Mouse (Mus musculus): Measurements from ENCODE around the gene Cd44. TPM values are rescaled to one million over a fixed set of nuclear protein-coding genes. Genes with fewer than 3 reads are reported as not detected.

Cd44 gene
- polyA plus RNA-seq, 1 experiment from 2014 or later = 57.3 TPM

- H3K4me1 ChIP-seq (ENCODE audit: control insufficient read depth, insufficient read depth, low read length) = no peaks in the 10 kb centered on the region
- no peaks in the 10 kb centered on the region for H3K36me3 ChIP-seq (ENCODE audit: control insufficient read depth, insufficient read depth, low read length)
- no peak overlapping the region for H3K4me2 ChIP-seq (ENCODE audit: low read depth, low read length)
- ATAC-seq (ENCODE audit: low read depth) (no peak), DNase-seq (ENCODE audit: low spot score) (no peak)
- no peaks in the 10 kb centered on the region for H3K27me3 ChIP-seq (replicated peaks; ENCODE audit: control insufficient read depth, insufficient read depth, low read length)
- no peak overlapping the region for H3K4me3 ChIP-seq (ENCODE audit: low read depth, low read length)
- no peaks in the 10 kb centered on the region for H3K9me3 ChIP-seq (ENCODE audit: control insufficient read depth, low read length)
- H3K27ac ChIP-seq (replicated peaks; ENCODE audit: low read depth, low read length) = no peak overlapping the region
- no peak overlapping the region for H3K9ac ChIP-seq (ENCODE audit: low read depth, low read length)
- 68% methylated on average over 6 of the region's 6 CpGs for WGBS
These were observed 108.7 kb downstream of the Cd44 start for GRCm38 (mm10) chr2:102792804-102793203.

GRCm38 (mm10) chr2:102791641-102792040 is 109.8 kb downstream of the Cd44 start:
- no peak for ATAC-seq (ENCODE audit: low read depth)
- 80% methylated on average over 2 of the region's 2 CpGs for WGBS
- H3K36me3 ChIP-seq (ENCODE audit: control insufficient read depth, insufficient read depth, low read length) = no peaks in the 10 kb centered on the region

DNA sequence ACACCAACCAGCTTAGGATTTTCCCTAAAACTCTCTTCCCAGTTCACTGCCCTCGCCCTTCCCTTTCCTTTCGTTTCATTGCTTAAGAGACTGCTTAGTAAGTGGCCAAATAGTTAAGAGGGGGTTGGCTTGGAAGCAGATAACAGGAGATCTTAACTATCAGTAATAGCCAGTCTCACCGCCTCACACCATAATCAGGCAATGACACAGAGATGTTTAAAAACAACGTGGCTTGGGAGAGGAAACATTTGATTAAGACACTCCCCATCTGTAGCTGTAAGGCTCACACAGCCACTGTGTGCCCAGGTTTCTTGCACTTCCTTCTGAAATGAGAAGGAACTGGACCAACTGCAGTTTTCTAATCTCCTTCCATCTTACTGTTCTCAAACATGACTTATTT is 115.8 kb downstream of the Cd44 start:
- Histone ChIP-seq H3K27me3 (replicated peaks; ENCODE audit: control insufficient read depth, insufficient read depth, low read length) (no peaks in the 10 kb centered on the region), H3K4me1 (ENCODE audit: control insufficient read depth, insufficient read depth, low read length) (no peaks in the 10 kb centered on the region), H3K4me3 (ENCODE audit: low read depth, low read length) (no peak overlapping the region), H3K4me2 (ENCODE audit: low read depth, low read length) (no peak overlapping the region), H3K9ac (ENCODE audit: low read depth, low read length) (no peak overlapping the region), H3K9me3 (ENCODE audit: control insufficient read depth, low read length) (no peaks in the 10 kb centered on the region), H3K27ac (replicated peaks; ENCODE audit: low read depth, low read length) (no peak overlapping the region), H3K36me3 (ENCODE audit: control insufficient read depth, insufficient read depth, low read length) (no peaks in the 10 kb centered on the region)
- 73% methylated on average over 4 of the region's 4 CpGs for WGBS
- no peak for DNase-seq (ENCODE audit: low spot score)
- no peak for ATAC-seq (ENCODE audit: low read depth)

More at GRCm38 (mm10) chr2:102791641-102792040, 109.8 kb downstream of the Cd44 start:
- H3K27ac ChIP-seq (replicated peaks; ENCODE audit: low read depth, low read length) = no peak overlapping the region
- H3K9ac ChIP-seq (ENCODE audit: low read depth, low read length) = no peak overlapping the region
- H3K9me3 ChIP-seq (ENCODE audit: control insufficient read depth, low read length) = no peaks in the 10 kb centered on the region
- no peak for DNase-seq (ENCODE audit: low spot score)
- no peak overlapping the region for H3K4me3 ChIP-seq (ENCODE audit: low read depth, low read length)
- H3K27me3 ChIP-seq (replicated peaks; ENCODE audit: control insufficient read depth, insufficient read depth, low read length) = no peaks in the 10 kb centered on the region
- H3K4me2 ChIP-seq (ENCODE audit: low read depth, low read length) = no peak overlapping the region
- no peaks in the 10 kb centered on the region for H3K4me1 ChIP-seq (ENCODE audit: control insufficient read depth, insufficient read depth, low read length)

GRCm38 (mm10) chr2:102782751-102783150 is 118.7 kb downstream of the Cd44 start:
- no peak overlapping the region for H3K4me3 ChIP-seq (ENCODE audit: low read depth, low read length)
- no peaks in the 10 kb centered on the region for H3K4me1 ChIP-seq (ENCODE audit: control insufficient read depth, insufficient read depth, low read length)
- DNase-seq (ENCODE audit: low spot score) (peak; percentile 36), ATAC-seq (ENCODE audit: low read depth) (no peak)
- 77% methylated on average over 7 of the region's 7 CpGs for WGBS
- H3K27me3 ChIP-seq (replicated peaks; ENCODE audit: control insufficient read depth, insufficient read depth, low read length) = no peaks in the 10 kb centered on the region
- no peak overlapping the region for H3K4me2 ChIP-seq (ENCODE audit: low read depth, low read length)
- no peaks in the 10 kb centered on the region for H3K9me3 ChIP-seq (ENCODE audit: control insufficient read depth, low read length)
- H3K9ac ChIP-seq (ENCODE audit: low read depth, low read length) = no peak overlapping the region
- H3K27ac ChIP-seq (replicated peaks; ENCODE audit: low read depth, low read length) = no peak overlapping the region
- H3K36me3 ChIP-seq (ENCODE audit: control insufficient read depth, insufficient read depth, low read length) = no peaks in the 10 kb centered on the region

DNA sequence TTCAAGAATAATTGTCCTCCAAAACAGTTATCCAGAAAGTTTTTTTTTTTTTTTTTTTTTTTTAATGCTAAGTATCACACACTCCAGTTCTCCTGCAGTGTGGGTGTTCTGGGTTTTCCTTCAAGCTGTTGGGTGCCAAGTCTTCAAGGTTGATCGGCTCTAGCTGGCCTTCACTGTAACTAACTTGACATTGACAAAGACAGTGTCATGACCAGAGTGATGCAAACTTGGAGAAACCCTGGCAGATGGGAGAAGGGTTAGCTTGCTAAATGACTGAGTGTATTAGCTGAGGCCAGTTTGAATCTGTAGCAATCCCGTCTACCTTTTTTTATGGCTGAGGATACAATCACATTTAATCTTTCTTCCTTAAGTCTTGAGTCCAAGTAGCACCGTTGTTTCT is 123.3 kb downstream of the Cd44 start:
- H3K4me1 ChIP-seq (ENCODE audit: control insufficient read depth, insufficient read depth, low read length) = no peaks in the 10 kb centered on the region
- ATAC-seq (ENCODE audit: low read depth) = no peak
- H3K36me3 ChIP-seq (ENCODE audit: control insufficient read depth, insufficient read depth, low read length) = no peaks in the 10 kb centered on the region
- 91% methylated on average over 3 of the region's 3 CpGs for WGBS
- no peak overlapping the region for H3K27ac ChIP-seq (replicated peaks; ENCODE audit: low read depth, low read length)
- H3K4me3 ChIP-seq (ENCODE audit: low read depth, low read length) = no peak overlapping the region
- H3K4me2 ChIP-seq (ENCODE audit: low read depth, low read length) = no peak overlapping the region
- no peak for DNase-seq (ENCODE audit: low spot score)
- no peaks in the 10 kb centered on the region for H3K27me3 ChIP-seq (replicated peaks; ENCODE audit: control insufficient read depth, insufficient read depth, low read length)
- no peaks in the 10 kb centered on the region for H3K9me3 ChIP-seq (ENCODE audit: control insufficient read depth, low read length)
- no peak overlapping the region for H3K9ac ChIP-seq (ENCODE audit: low read depth, low read length)

DNA sequence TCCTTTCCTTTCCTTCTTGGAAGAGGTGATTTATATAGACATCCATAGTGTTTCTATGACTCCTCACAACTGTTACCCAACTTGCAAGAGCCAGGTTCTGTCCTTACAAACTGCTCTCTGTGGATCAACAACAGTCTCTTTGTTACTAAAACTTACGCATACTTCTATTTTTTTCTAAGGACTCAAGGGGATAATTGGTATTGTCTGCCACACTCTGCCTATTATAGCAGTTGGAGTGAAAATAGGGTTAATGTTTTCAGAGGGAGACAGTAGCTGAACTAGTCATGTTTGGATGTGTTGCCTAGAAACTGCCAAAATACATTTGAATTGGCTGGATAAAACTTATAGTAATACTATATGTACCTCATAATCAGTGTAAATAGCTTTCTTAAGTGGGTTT is 125.9 kb downstream of the Cd44 start:
- WGBS = 47% methylated on average over 1 of the region's 1 CpGs

DNA sequence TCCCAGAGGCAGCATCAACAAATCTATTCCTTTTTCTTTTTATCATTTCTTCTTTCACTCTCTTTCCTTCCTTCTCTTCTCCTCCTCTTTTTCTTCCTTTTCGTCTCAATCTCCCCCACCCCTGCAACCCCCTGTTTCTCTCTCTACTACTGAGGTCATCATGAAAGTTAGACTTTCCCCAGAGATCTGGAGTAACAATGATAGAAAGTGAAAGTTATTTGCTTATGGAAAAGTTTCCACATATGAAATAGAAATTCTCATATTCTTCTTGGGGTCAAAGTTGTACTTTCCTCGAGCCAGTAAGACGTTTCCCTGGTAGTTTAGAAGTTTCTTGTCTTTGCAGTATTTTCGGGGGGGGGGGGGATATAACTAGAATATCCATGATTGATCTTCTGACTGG is 126.8 kb downstream of the Cd44 start:
- no peak overlapping the region for H3K4me2 ChIP-seq (ENCODE audit: low read depth, low read length)
- no peak overlapping the region for H3K27ac ChIP-seq (replicated peaks; ENCODE audit: low read depth, low read length)
- H3K9me3 ChIP-seq (ENCODE audit: control insufficient read depth, low read length) = no peaks in the 10 kb centered on the region
- H3K36me3 ChIP-seq (ENCODE audit: control insufficient read depth, insufficient read depth, low read length) = no peaks in the 10 kb centered on the region
- no peaks in the 10 kb centered on the region for H3K4me1 ChIP-seq (ENCODE audit: control insufficient read depth, insufficient read depth, low read length)
- H3K4me3 ChIP-seq (ENCODE audit: low read depth, low read length) = no peak overlapping the region
- WGBS = 74% methylated on average over 4 of the region's 4 CpGs
- ATAC-seq (ENCODE audit: low read depth) (no peak), DNase-seq (ENCODE audit: low spot score) (no peak)
- H3K9ac ChIP-seq (ENCODE audit: low read depth, low read length) = no peak overlapping the region
- H3K27me3 ChIP-seq (replicated peaks; ENCODE audit: control insufficient read depth, insufficient read depth, low read length) = no peaks in the 10 kb centered on the region

More for the DNA sequence above, 125.9 kb downstream of the Cd44 start:
- ATAC-seq (ENCODE audit: low read depth) (no peak), DNase-seq (ENCODE audit: low spot score) (no peak)
- Histone ChIP-seq H3K9ac (ENCODE audit: low read depth, low read length) (no peak overlapping the region), H3K4me3 (ENCODE audit: low read depth, low read length) (no peak overlapping the region), H3K4me2 (ENCODE audit: low read depth, low read length) (no peak overlapping the region), H3K36me3 (ENCODE audit: control insufficient read depth, insufficient read depth, low read length) (no peaks in the 10 kb centered on the region), H3K9me3 (ENCODE audit: control insufficient read depth, low read length) (no peaks in the 10 kb centered on the region), H3K4me1 (ENCODE audit: control insufficient read depth, insufficient read depth, low read length) (no peaks in the 10 kb centered on the region), H3K27ac (replicated peaks; ENCODE audit: low read depth, low read length) (no peak overlapping the region), H3K27me3 (replicated peaks; ENCODE audit: control insufficient read depth, insufficient read depth, low read length) (no peaks in the 10 kb centered on the region)

- ATAC-seq (ENCODE audit: low read depth) = no peak
These were observed 129.2 kb downstream of the Cd44 start for GRCm38 (mm10) chr2:102772276-102772675.

DNA sequence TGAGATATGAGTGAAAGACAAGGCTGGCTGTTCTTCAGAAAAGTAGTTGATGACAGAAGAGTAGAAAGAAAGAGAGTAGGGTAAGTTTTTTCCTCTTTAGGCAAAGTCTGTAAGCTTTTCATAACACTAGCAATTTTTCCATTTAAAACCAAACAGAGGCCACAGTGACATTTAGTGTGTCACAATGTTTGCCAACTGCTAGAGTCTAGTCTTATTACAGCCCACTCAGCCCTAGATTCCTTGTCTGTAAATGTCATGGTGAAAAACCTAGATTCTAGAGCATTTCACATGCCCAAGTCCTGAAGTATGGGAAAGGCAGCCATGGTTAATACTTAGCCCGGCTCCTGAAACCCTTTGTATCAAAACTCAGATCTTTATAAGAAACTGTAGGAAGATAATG is 130.2 kb downstream of the Cd44 start:
- DNase-seq (ENCODE audit: low spot score) = no peak
- no peak for ATAC-seq (ENCODE audit: low read depth)
- H3K9ac ChIP-seq (ENCODE audit: low read depth, low read length) = no peak overlapping the region
- no peak overlapping the region for H3K27ac ChIP-seq (replicated peaks; ENCODE audit: low read depth, low read length)
- no peak overlapping the region for H3K4me3 ChIP-seq (ENCODE audit: low read depth, low read length)
- no peaks in the 10 kb centered on the region for H3K9me3 ChIP-seq (ENCODE audit: control insufficient read depth, low read length)
- WGBS = 86% methylated on average over 1 of the region's 1 CpGs
- H3K36me3 ChIP-seq (ENCODE audit: control insufficient read depth, insufficient read depth, low read length) = no peaks in the 10 kb centered on the region
- no peaks in the 10 kb centered on the region for H3K4me1 ChIP-seq (ENCODE audit: control insufficient read depth, insufficient read depth, low read length)
- H3K4me2 ChIP-seq (ENCODE audit: low read depth, low read length) = no peak overlapping the region
- no peaks in the 10 kb centered on the region for H3K27me3 ChIP-seq (replicated peaks; ENCODE audit: control insufficient read depth, insufficient read depth, low read length)

More at GRCm38 (mm10) chr2:102772276-102772675, 129.2 kb downstream of the Cd44 start:
- no peak overlapping the region for H3K4me2 ChIP-seq (ENCODE audit: low read depth, low read length)
- H3K27me3 ChIP-seq (replicated peaks; ENCODE audit: control insufficient read depth, insufficient read depth, low read length) = no peaks in the 10 kb centered on the region
- no peak overlapping the region for H3K9ac ChIP-seq (ENCODE audit: low read depth, low read length)
- H3K9me3 ChIP-seq (ENCODE audit: control insufficient read depth, low read length) = no peaks in the 10 kb centered on the region
- H3K36me3 ChIP-seq (ENCODE audit: control insufficient read depth, insufficient read depth, low read length) = no peaks in the 10 kb centered on the region
- H3K4me3 ChIP-seq (ENCODE audit: low read depth, low read length) = no peak overlapping the region
- DNase-seq (ENCODE audit: low spot score) = no peak
- 92% methylated on average over 5 of the region's 5 CpGs for WGBS
- no peaks in the 10 kb centered on the region for H3K4me1 ChIP-seq (ENCODE audit: control insufficient read depth, insufficient read depth, low read length)
- no peak overlapping the region for H3K27ac ChIP-seq (replicated peaks; ENCODE audit: low read depth, low read length)
